Mouse (Mus musculus) gastrocnemius, postnatal 10 days (tissue): Measurements from ENCODE around the gene Mmp8. TPM values are rescaled to one million over a fixed set of nuclear protein-coding genes. Genes with fewer than 3 reads are reported as not detected.

Source experiments
- DNase-seq: peaks from one replicate; pipeline ENCODE4 v3.0.0; 2021; ENCODE audit warnings: mixed read lengths
- total RNA-seq, 2 experiments: library from RNA; stranded (reverse); gene quantifications; 2 replicates each; pipeline ENCODE4 v1.2.3; 2021

Gene Mmp8
- total RNA-seq, 2 experiments from 2014 or later, result 0.61 TPM; not detected in 1

DNA sequence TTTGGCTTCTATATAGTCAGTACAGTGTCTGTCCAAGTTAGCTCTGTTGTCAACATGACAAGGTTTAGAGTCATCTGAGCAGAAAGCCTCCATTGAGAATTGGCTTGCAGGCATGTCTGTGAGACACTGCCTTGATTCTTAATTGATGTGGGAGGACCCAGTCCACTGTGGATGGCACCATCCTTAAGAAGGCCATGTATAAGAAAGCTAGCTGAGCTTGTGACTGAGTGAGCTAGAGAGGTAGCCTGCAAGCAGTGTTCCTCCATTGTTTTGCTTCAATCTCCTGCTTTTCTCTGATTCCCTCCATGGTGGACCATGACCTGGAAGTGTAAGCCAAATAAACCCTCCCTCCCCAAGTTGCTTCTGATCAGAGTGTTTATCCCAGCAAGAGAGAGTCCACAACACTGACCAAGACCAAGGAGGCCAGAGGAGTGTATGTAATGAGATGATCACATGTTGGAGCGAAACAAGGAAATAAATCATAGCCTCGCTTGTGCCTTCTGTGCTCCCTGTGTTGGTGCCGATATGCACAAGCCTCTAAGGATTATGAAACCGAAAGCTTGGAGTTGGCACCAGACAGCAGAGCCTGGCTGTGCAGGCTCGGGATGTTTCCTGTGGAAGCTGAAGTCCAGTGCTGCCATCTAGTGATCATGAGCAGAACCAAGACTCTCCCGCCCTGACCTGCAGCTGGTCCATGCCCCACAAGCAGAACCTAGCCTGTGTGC lies 36.7 kb downstream of the Mmp8 start:
- peak; percentile 66 for DNase-seq

GRCm38 (mm10) chr9:7602982-7603742 lies 44.9 kb downstream of the Mmp8 start:
- DNase-seq, result peak; percentile 60

DNA sequence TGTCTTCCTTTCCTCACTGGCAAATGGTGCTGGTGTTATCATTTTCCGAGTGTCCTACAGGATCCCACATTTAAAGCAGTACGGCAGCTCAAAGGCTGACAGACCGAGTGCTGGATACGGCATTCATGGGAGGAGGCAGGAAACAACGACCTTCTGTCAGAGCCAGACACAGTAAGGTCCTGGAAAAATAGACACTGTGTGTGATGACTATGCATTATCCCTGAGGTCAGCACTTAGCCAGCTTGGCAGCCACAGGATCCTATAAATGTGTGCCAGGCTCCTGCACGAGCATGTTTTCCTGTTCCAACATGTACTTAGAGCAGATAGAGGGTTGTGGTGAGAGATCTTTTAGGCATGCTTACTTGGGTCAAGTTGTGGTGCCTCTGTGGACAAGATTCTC lies 45.7 kb downstream of the Mmp8 start:
- DNase-seq, result no peak

DNA sequence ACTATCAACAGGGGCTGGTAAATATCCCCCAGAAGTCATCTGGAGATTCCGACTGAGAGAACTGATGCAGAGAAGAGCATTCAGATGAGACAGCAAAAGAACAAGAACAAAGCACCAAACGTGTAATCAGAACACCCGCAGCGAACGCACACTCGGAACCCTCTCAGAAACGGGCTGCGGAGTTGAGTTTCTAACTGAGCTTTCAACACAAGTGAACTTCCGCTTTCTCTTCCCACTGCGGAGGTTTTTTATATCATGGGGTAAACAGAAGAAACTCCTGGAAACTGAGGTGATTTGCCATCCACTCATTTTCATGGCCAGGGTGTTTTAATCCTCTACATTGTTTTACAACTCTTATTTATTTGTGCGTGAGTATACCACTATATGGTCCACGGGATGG lies 47.4 kb downstream of the Mmp8 start:
- DNase-seq, result no peak

Other genes with a start within 250 kb of the Mmp8 start
- not detected for gene Mmp12, start 214.1 kb upstream of the Mmp8 start, total RNA-seq
- not detected for gene Mmp1b, start 170.4 kb upstream of the Mmp8 start, total RNA-seq
- gene Mmp3, start 112.6 kb upstream of the Mmp8 start, total RNA-seq, result under 1 TPM in 1 of 2 experiments, not detected in 1; 0.14 TPM
- gene Mmp10, start 56.1 kb upstream of the Mmp8 start, total RNA-seq, result not detected
- gene Mmp27, start 12.9 kb downstream of the Mmp8 start, total RNA-seq, result under 1 TPM in 1 of 2 experiments, not detected in 1; 0.16 TPM
- gene Mmp20, start 69.8 kb downstream of the Mmp8 start, total RNA-seq, result not detected
- not detected for gene Mmp7, start 133.6 kb downstream of the Mmp8 start, total RNA-seq
- gene Tmem123, start 205.6 kb downstream of the Mmp8 start, total RNA-seq, result 10 to 100 TPM; 33.9 to 37.0 TPM